Mouse (Mus musculus): Measurements from ENCODE around the gene Rsph6a. TPM values are rescaled to one million over a fixed set of nuclear protein-coding genes. Genes with fewer than 3 reads are reported as not detected.
A peak's percentile ranks its signal among the peaks of the same experiment; 100 is the strongest.

The Rsph6a gene
- polyA plus RNA-seq, 1 experiment from 2014 or later, result not detected

DNA sequence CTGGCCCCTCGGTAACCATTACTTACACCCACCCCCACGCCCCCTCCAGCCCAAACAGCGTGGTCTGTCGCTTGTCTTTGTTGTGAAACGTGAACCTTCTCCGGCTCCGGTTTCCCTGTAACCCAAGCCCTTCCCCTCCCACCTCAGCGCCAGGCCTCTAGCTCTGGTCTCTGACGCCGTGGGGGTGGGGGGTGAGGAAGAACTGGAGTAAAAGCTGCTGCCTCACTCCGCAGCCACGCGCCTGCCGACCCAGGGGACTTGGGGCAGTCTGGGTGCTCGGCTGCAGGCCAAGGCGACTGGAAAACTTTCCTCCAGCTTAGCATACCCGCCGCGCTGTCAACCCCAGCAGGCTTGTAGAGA is 41.2 kb downstream of the Rsph6a start:
- H3K9ac ChIP-seq, result peak overlapping the region; percentile 72
- H3K4me3 ChIP-seq, result peak overlapping the region; percentile 59
- H3K36me3 ChIP-seq, result peaks cover 14% of the 10 kb centered on the region
- H3K27me3 ChIP-seq, result peaks cover 35% of the 10 kb centered on the region
- H3K27ac ChIP-seq (replicated peaks), result no peak overlapping the region
- H3K4me1 ChIP-seq (replicated peaks), result peaks cover 58% of the 10 kb centered on the region
- no peaks in the 10 kb centered on the region for H3K9me3 ChIP-seq
- H3K4me2 ChIP-seq, result peak overlapping the region; percentile 95
- no peak for ATAC-seq (ENCODE audit: low read depth)
- under 1% methylated on average over 19 of the region's 19 CpGs for WGBS

- H3K4me1 ChIP-seq (replicated peaks), result peaks cover 56% of the 10 kb centered on the region
- H3K27ac ChIP-seq (replicated peaks), result no peak overlapping the region
- 45% methylated on average over 5 of the region's 5 CpGs for WGBS
- peaks cover 27% of the 10 kb centered on the region for H3K27me3 ChIP-seq
- H3K9ac ChIP-seq, result peak overlapping the region; percentile 72
- no peak for ATAC-seq (ENCODE audit: low read depth)
- peak overlapping the region; percentile 95 for H3K4me2 ChIP-seq
- H3K9me3 ChIP-seq, result no peaks in the 10 kb centered on the region
- peak overlapping the region; percentile 59 for H3K4me3 ChIP-seq
- H3K36me3 ChIP-seq, result peaks cover 6% of the 10 kb centered on the region
These were observed 42.0 kb downstream of the Rsph6a start for GRCm38 (mm10) chr7:19096421-19096976.

GRCm38 (mm10) chr7:19097217-19097616 is 42.7 kb downstream of the Rsph6a start:
- ATAC-seq (ENCODE audit: low read depth), result no peak
- no peaks in the 10 kb centered on the region for H3K36me3 ChIP-seq
- 73% methylated on average over 2 of the region's 2 CpGs for WGBS
- 0 out of 2 replicates have a peak overlapping the region, but pooled peaks have one; percentile 72 for H3K9ac ChIP-seq
- H3K27me3 ChIP-seq, result peaks cover 21% of the 10 kb centered on the region
- H3K4me3 ChIP-seq, result no peak overlapping the region
- H3K9me3 ChIP-seq, result no peaks in the 10 kb centered on the region
- H3K4me2 ChIP-seq, result no peak overlapping the region
- H3K27ac ChIP-seq (replicated peaks), result no peak overlapping the region
- peaks cover 49% of the 10 kb centered on the region for H3K4me1 ChIP-seq (replicated peaks)

GRCm38 (mm10) chr7:19097863-19098262 is 43.4 kb downstream of the Rsph6a start:
- no peak overlapping the region for H3K4me2 ChIP-seq
- no peak for ATAC-seq (ENCODE audit: low read depth)
- H3K27me3 ChIP-seq, result peaks cover 21% of the 10 kb centered on the region
- no peaks in the 10 kb centered on the region for H3K9me3 ChIP-seq
- H3K4me3 ChIP-seq, result no peak overlapping the region
- H3K36me3 ChIP-seq, result no peaks in the 10 kb centered on the region
- H3K4me1 ChIP-seq (replicated peaks), result peaks cover 43% of the 10 kb centered on the region
- H3K27ac ChIP-seq (replicated peaks), result no peak overlapping the region
- no peak overlapping the region for H3K9ac ChIP-seq

DNA sequence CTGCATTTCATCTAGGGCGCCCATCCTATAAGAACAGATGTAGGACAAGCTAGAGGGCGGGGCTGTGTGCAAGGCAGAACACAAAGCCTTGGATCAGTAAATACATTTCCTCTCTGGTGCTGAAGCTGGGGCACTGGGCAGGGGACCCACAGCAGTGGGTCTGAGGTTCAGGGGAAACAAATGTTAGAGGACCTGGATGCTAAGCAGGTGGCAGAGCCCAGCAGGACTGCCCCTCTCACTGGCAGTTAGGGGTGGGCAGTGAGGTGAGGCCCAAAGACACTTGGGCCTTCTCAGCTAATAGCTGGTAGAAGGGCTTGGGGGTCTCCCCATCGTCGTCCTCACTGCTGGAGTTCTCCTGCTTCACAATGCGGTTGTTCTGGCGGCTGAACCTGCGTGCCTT is 44.3 kb downstream of the Rsph6a start:
- H3K4me2 ChIP-seq, result no peak overlapping the region
- peaks cover 21% of the 10 kb centered on the region for H3K27me3 ChIP-seq
- no peak for ATAC-seq (ENCODE audit: low read depth)
- H3K27ac ChIP-seq (replicated peaks), result no peak overlapping the region
- H3K4me3 ChIP-seq, result no peak overlapping the region
- H3K9me3 ChIP-seq, result no peaks in the 10 kb centered on the region
- whole genome bisulfite sequencing, result 58% methylated on average over 7 of the region's 7 CpGs
- H3K36me3 ChIP-seq, result no peaks in the 10 kb centered on the region
- peaks cover 33% of the 10 kb centered on the region for H3K4me1 ChIP-seq (replicated peaks)
- H3K9ac ChIP-seq, result no peak overlapping the region

DNA sequence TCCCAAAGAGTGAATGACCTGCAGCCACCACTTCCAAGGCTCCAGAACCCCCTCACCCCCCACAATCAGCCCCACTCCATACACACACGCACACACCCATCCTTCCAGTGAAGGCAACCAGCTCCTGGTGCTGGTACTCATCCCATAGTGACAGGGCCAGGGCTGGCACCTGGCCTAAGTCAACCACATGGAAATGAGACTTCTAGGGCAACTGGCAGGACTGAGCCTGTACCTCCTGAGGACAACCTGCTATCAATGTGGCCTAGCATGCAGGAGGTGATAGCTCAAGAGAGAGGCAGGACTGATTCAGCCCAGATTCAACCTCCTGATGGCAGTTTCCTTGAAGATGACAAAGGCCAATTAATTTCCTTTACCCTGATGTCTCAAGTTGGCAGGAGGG is 45.8 kb downstream of the Rsph6a start:
- ATAC-seq (ENCODE audit: low read depth), result no peak
- no peaks in the 10 kb centered on the region for H3K9me3 ChIP-seq
- WGBS, result 76% methylated on average over 1 of the region's 1 CpGs
- peaks cover 11% of the 10 kb centered on the region for H3K27me3 ChIP-seq
- H3K4me1 ChIP-seq (replicated peaks), result peaks cover 19% of the 10 kb centered on the region
- no peaks in the 10 kb centered on the region for H3K36me3 ChIP-seq
- H3K27ac ChIP-seq (replicated peaks), result no peak overlapping the region
- no peak overlapping the region for H3K4me2 ChIP-seq
- no peak overlapping the region for H3K9ac ChIP-seq
- no peak overlapping the region for H3K4me3 ChIP-seq

GRCm38 (mm10) chr7:19103741-19104140 is 49.3 kb downstream of the Rsph6a start:
- H3K27me3 ChIP-seq, result no peaks in the 10 kb centered on the region
- H3K9me3 ChIP-seq, result no peaks in the 10 kb centered on the region
- no peaks in the 10 kb centered on the region for H3K36me3 ChIP-seq
- H3K27ac ChIP-seq (replicated peaks), result no peak overlapping the region
- H3K4me2 ChIP-seq, result no peak overlapping the region
- no peaks in the 10 kb centered on the region for H3K4me1 ChIP-seq (replicated peaks)
- no peak for ATAC-seq (ENCODE audit: low read depth)
- no peak overlapping the region for H3K4me3 ChIP-seq
- H3K9ac ChIP-seq, result no peak overlapping the region

- no peak for ATAC-seq (ENCODE audit: low read depth)
- no peak overlapping the region for H3K4me3 ChIP-seq
- H3K36me3 ChIP-seq, result no peaks in the 10 kb centered on the region
- H3K4me1 ChIP-seq (replicated peaks), result no peaks in the 10 kb centered on the region
- no peaks in the 10 kb centered on the region for H3K27me3 ChIP-seq
- H3K4me2 ChIP-seq, result no peak overlapping the region
- no peak overlapping the region for H3K27ac ChIP-seq (replicated peaks)
- 75% methylated on average over 2 of the region's 2 CpGs for WGBS
- H3K9me3 ChIP-seq, result no peaks in the 10 kb centered on the region
- H3K9ac ChIP-seq, result no peak overlapping the region
These were observed 50.0 kb downstream of the Rsph6a start for GRCm38 (mm10) chr7:19104486-19104885.

DNA sequence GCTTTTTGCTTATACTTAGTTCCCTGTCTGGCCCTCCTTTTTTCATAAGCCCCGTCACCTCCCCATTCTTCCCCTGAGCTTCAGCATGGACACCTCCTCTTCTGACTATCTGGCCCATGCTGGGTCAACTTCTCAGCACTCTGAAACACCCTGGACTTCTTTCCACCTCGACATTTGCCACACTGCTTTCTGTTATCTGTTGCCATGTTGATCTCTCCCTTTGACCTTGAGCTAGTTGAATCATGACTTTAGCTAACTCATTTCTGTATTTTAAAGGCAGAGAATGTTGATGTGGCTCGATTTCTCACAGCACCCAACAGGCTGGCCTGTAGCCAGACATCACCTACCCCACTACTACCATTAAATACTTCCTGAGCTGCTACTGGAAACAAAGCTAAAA is 52.9 kb downstream of the Rsph6a start:
- no peaks in the 10 kb centered on the region for H3K27me3 ChIP-seq
- H3K4me1 ChIP-seq (replicated peaks), result no peaks in the 10 kb centered on the region
- H3K9ac ChIP-seq, result no peak overlapping the region
- 63% methylated on average over 3 of the region's 3 CpGs for WGBS
- H3K9me3 ChIP-seq, result no peaks in the 10 kb centered on the region
- no peak overlapping the region for H3K27ac ChIP-seq (replicated peaks)
- no peaks in the 10 kb centered on the region for H3K36me3 ChIP-seq
- no peak for ATAC-seq (ENCODE audit: low read depth)
- H3K4me2 ChIP-seq, result no peak overlapping the region
- H3K4me3 ChIP-seq, result no peak overlapping the region

- Histone ChIP-seq H3K4me1 (replicated peaks) (no peaks in the 10 kb centered on the region), H3K27ac (replicated peaks) (no peak overlapping the region), H3K9ac (no peak overlapping the region), H3K27me3 (peaks cover 10% of the 10 kb centered on the region; the same call in 1 of the 2 replicates), H3K4me2 (no peak overlapping the region), H3K36me3 (no peaks in the 10 kb centered on the region), H3K9me3 (no peaks in the 10 kb centered on the region), H3K4me3 (no peak overlapping the region)
- 78% methylated on average over 1 of the region's 1 CpGs for WGBS
- no peak for ATAC-seq (ENCODE audit: low read depth)
These were observed 55.1 kb downstream of the Rsph6a start for GRCm38 (mm10) chr7:19109565-19109964.

DNA sequence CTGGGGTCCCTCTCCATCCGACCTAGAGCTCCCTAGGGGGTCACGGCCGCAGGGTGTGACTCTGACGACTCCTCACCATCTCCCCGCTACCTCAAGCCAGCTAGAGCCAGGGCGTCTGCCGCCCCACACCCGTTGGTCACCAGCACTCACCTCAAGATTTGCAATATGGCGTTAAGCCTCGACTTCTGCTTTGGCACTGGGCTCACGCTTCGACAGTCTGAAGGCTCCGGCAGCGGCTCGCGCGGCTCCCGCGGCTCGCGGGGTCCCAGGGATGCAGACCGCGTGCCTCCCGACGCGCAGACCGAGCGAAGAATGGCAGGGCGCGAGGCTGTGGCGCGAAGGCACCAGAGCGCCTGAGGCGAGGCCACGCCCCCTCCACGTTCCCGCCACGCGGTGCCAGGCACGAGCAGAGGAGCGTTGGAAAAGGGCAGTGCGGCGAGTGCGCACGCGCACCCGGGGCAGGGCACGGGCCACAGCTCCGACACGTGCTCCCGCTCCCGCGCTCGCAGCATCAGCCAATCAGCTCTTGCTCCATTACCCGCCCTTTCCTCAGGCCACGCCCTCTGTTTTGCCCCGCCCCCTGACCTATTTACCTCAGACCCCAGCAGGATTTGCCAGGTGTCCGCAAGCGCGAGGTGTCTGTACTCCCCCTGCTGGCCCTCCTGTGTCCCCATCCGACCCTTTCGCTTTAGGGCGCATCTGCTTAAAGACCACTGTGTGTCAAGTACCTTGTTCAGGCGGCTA is 63.7 kb downstream of the Rsph6a start, which contains the start of gene Gm4969:
Gm4969 (minus strand) TSS at position 341 of the 744 bp plus-strand sequence.
- WGBS, result 23% methylated on average over 64 of the region's 64 CpGs
- Histone ChIP-seq H3K27ac (replicated peaks) (0 out of 2 replicates have a peak within 1 kb of the TSS, but pooled peaks have one; percentile 10), H3K36me3 (no peaks in the 10 kb centered on the region), H3K27me3 (peaks cover 10% of the 10 kb centered on the region; the same call in 1 of the 2 replicates), H3K9ac (no peak within 1 kb of the TSS), H3K4me3 (peak within 1 kb of the TSS; percentile 33), H3K4me1 (replicated peaks) (peaks cover 26% of the 10 kb centered on the region), H3K4me2 (peak within 1 kb of the TSS; percentile 54), H3K9me3 (no peaks in the 10 kb centered on the region)
- peak; percentile 24; the same call in 1 of the 2 replicates for ATAC-seq (ENCODE audit: low read depth)

GRCm38 (mm10) chr7:19119083-19119482 is 64.6 kb downstream of the Rsph6a start:
- peak overlapping the region; percentile 84; the same call in 1 of the 2 replicates for H3K4me2 ChIP-seq

More at GRCm38 (mm10) chr7:19119083-19119482, 64.6 kb downstream of the Rsph6a start:
- no peak overlapping the region for H3K27ac ChIP-seq (replicated peaks)
- no peaks in the 10 kb centered on the region for H3K9me3 ChIP-seq
- no peak overlapping the region for H3K9ac ChIP-seq
- WGBS, result 91% methylated on average over 8 of the region's 8 CpGs
- no peaks in the 10 kb centered on the region for H3K36me3 ChIP-seq
- H3K27me3 ChIP-seq, result 0 out of 2 replicates have a peak, but pooled peaks cover 4% of the 10 kb centered on the region
- no peak overlapping the region for H3K4me3 ChIP-seq
- H3K4me1 ChIP-seq (replicated peaks), result peaks cover 26% of the 10 kb centered on the region
- ATAC-seq (ENCODE audit: low read depth), result peak; percentile 20

Data from neural tube, embryonic 13.5 days (tissue).